Mouse (Mus musculus) forelimb bud, embryonic 11.5 days (tissue): ENCODE data around the gene Slc7a9.

Experiments used
- DNase-seq: peaks from one replicate; pipeline ENCODE4 v3.0.0-alpha.2; 2012; ENCODE audit warnings: low read depth, low spot score

The Slc7a9 gene

DNA sequence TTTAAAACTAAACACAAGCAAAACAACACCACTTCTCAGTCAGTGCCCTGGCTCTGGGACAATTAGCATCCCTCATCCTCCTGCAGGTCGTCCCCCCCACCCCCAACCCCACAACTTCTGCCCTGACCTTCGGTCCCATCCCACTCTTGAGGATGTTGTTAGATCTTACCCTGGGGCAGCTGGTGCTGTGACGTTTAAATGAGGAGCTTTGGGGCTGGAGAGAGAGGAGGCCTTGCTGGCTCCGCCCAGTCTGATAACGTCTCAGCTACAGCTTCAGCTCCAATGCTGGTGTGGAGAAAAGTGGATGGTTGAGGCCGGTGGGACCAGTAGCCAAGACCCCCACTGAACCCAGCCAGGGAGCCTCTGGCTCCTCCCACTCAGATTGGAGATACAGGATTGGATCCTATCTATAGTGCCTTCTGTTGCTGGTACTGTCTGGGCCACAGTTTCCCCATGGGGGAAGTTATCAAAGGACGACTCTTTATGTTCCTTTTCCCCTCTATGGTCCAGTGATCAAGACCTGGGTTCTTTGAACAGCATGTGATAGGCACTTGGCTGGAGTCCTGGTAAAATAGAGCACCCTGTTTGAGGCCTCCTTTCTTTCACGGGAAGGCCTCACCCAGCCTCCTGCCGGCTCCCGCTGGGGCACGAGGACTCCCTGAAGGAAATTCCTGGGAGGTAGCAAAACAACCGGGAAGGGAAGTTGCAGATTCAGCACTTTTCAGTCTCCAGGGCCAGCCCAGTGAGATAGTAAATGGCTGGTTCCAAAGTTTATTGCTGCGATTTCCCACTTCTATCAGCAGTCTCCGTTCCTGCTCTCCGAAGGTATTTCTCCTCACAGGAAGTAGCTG lies at the start of gene Slc7a9:
TSS of gene Slc7a9 (plus strand) at position 801 of the 851 bp plus-strand sequence.
- no peak for DNase-seq

DNA sequence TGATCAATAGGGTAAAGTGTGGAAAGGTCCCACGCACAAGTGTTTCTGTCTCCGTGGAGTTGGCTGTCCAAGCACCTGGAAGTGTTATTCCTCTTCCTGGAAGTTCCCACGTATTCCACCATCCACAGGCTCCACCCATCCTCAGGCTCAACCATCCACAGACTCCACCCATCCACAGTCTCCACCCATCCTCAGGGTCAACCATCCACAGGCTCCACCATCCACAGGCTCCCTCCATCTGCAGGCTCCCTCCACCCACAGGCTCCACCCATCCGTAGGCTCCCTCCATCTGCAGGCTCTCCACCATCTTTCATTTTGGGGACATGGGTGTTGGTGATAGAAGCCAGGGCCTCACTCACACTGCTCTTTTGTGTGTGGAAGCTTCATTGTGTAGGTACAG lies 47.4 kb upstream of the Slc7a9 start:
- DNase-seq = no peak

DNA sequence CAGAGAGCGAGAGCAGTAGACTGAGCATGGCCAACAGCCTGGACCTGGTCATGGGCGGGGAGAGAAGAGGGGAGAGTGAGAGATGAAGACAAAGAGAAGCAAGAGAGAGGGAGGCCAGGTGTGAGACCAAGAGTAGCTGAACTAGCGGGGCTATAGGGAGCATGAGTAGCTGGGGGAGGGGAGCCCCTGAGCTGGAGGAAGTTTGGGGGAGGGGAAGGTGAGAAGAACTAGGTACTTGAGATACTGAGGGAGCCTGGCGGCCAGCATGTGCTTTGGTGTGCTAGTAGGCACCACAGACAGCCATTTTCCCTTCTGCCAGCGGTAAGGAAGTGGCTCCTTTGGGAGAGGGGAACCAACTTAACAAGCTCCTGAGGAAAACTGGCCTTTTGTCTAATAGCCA lies 33.4 kb upstream of the Slc7a9 start:
- DNase-seq = no peak

DNA sequence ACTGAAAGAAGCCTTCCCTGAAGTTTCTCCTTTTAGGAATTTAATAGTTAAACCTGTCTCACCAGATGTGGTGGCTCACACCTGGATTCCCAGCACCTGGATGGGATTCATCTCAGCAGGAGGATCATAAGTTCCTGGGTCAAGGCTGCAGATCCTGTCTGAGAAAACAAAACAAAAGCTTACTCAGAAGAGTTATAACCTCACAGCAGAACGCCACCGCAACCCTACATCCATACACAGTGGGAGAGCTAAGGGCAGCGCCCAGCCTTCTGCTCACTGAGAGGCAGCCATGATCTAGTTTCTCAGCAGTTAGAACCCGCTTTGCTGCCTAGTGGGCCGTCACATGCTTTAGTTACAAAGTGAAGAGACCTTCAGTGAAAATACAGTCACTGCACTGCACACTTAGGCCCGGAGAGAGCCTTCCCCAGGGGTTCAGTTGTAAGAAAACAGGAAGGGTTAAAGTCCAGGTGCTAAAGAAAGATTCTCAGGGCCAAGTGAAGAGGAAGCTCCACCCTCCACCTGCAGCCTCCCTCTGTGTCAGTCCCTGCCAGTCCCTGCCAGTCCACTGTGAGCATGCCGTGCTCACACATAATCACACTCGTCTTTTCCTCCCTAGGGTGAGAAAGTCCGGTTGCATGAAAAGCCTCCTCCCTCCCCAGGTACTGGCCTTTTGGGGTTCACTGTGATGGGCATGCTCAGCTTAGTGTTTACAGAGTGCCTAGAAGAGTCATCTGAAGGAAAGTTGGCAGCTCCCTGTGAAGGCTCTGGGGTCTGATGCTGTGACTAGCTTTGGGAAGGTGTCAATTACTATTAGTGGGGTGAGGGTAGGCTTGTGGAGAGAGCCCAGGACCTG lies 32.6 kb upstream of the Slc7a9 start:
- no peak for DNase-seq

DNA sequence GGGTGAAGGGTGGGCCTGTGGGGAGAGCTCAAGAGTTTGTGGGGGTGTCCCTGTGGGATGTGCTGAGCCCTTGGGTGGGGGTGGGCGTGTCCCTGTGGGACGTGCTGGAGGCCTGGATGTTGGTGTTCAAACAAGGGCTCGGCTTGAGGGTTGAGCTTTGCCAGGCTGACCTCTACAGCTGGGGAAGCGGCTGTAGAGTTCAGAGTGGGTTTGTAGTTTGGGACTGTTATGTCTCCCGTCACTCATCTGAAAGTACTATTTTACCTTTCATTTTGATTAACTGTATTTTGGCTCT lies 32.0 kb upstream of the Slc7a9 start:
- DNase-seq = no peak

DNA sequence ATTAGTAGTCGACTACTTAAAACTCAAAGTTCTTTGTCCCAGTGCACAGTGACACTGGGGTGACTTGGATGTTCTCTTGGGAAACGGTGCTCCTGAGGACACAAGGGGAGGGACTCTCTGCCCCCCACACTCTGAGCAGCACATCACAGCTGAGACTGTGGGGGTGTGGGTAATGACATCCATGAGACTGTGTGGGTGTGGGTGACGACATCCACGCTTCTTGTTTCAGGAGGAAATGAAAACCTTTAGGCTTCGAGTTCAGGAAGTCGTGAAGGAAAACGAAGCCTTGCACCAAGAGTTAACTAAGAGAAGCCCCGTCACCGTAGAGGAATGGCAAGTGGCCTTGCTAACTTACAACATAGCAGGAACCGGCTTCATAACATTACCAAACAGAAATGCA lies 25.5 kb upstream of the Slc7a9 start:
- DNase-seq = no peak

DNA sequence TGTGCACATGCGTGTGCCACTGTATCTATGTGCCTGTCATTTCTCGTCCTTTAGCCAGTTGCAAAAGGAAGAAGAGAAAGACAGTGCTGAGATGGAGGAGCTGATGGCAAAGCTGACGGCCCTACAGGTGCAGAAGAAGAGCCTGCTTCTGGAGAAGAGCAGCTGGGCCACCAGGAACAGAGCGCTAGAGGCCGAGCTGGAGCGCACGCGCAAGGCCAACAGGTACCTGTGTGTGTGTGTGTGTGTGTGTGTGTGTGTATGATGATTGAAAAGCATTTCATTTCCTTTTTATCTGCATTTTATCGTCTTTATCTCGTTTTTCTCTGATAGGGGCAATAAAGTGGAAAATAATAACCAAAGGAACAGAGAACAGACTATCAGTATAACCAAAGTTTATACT lies 20.4 kb upstream of the Slc7a9 start:
- DNase-seq = no peak

DNA sequence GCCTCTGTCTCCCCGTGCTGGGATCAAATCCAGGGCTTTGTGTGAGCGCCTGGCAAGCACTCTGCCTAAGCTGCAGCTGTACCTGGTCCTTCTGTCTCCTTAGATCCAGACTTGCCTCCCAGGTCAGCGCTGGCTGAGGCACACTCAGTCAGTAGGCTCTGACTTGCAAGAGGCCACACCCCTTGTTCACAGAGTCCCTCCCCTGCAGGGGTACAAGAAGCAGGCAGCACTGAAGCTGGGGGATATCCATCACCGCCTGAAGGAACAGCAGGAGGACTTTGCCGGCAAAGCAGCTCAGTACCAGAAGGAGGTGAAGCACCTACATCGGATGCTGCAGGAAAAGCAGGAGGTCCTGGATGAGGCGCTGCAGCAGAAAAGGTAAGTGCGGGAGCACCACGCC lies 13.3 kb upstream of the Slc7a9 start:
- DNase-seq = no peak

DNA sequence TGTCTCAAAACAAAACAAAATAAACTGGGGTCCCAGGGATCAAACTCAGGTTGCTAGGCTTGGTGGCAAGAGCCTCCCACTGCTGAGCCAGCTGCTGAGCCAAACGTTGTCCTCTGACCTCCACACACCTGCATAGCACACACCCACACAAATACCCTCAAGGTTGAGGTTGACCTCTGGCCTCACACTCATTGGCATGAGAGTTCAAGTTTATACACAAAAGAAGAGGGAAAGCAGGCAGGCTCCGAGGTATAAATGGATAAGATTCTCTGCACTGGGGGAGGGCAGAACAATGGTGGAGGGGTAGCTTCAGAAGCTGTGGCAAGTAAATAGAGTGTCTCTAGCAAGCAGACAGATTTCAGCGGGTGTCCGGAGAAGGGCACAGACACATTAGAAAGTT lies 1.1 kb upstream of the Slc7a9 start:
- DNase-seq = no peak

DNA sequence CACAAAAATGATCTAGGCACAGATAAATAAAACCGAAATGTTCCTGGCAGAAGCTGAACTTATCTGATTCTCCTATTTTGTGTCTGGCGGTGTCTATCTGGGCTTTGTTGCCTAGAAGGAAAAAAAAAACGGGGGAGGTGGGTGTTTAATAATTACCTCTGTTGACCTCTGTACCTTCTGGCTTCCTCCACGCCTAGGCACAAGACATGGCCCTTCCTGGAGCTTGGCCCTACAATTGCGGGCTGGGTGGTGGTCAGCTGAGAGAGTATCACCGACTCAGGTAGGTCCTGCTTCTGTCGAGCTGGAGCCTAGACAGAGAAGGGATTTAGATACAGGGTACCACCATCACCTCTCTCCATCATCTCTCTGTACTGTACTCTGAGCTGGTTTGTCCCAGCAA lies 271 bp downstream of the Slc7a9 start:
- DNase-seq = no peak

DNA sequence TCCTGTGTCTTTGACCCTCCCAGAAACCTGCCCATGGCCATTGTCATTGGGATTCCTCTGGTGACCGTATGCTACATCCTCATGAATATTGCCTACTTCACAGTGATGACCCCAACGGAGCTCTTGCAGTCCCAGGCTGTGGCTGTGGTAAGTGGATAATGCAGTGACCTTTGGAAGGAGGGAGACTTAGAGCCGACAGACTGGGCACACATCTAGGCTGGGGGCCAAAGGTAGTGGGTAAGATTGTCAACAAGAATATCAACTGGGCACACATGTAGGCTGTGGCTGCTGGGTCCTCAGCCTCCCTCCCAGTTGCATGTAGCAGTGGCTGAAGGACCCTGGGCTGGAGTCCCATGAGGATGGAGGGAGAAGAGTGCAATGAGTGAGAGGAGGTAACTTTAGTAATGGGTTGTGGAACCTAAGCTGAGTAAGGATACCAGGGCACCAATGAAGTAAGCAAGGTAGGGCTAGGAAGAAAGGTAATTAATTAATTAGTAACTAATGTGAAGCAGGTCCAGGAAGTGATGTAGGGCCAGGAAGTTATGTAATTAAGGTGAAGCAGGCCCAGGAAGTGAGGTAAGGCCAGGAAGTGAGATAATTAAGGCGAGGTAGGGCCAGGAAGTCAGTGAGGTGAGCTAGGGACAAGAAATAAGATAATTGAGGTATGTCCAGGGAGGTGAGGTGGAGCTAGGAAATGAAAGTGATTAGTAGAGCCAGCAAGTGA lies 7.7 kb downstream of the Slc7a9 start:
- no peak for DNase-seq

DNA sequence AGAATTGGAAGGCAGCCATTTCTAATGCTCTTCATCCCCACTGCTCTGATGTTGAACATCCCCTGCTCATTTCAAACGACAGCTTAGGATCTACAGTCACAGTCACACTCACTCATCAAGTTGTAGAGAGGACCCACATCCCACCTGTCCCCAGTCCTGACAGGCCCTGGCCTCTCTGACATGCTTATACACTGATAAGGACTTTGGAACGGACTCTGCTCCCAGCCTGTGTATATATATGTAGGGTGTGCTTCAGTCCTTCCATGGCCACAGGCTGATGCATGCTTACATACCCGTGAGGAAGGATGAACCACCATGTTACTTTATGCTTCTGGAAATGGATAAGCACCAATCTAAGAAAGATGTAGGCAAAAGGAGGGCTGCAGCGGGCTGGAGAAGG lies 12.4 kb downstream of the Slc7a9 start:
- no peak for DNase-seq

DNA sequence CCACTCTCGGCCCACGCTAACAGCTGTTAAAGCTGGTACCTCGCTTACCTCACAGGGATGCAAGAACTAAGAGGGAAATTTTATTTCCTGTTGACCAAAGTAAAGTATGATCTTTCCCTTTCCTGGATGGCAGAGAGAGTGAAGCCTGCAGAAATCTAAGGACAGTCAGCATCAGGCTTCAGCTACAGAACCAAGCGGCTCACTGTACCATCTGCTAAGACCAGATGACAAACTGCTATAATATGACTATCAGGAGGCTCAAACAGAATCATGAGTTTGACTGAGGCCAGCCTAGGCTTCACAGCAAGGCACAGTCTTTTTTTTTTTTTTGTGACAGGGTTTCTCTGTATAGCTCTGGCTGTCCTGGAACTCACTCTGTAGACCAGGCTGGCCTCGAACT lies 16.4 kb downstream of the Slc7a9 start:
- DNase-seq = no peak

DNA sequence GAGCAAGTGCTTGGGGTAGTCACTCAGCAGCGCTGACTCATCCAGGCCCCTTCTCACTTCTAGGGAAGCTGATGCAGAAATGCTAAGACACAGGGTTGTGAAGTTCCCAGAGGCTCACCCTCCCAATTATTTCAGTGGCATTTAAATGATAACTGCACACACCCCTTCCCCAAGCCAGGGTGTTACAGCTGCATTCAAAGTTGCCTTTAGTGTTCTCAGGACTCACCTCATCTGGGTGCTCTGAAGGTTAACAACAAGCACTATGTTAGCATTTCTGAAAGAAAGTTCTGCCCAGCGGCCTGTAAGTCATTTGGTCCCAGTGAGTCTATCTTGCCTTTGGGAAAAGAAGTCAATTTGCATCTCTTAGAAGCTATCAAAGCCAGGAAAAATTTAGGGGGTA lies 19.3 kb downstream of the Slc7a9 start:
- no peak for DNase-seq

DNA sequence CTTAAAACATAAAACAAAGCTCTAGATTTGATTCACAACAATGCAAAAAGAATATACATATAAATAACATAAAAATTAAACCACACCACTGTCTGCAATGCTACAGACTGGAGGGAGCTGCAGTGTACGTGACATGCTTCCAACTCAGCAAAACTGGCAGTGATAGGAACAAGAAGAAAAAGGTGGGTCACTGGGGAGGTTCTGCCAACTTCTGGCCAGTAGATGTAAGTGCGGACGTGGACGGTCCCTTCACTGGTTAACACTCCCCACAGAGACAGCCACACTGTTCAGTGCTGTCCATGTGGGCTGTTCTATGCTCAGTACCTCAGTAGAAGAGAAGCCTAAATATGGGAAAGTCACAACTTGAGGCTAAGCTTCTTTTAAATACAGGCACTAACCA lies 22.2 kb downstream of the Slc7a9 start:
- DNase-seq = no peak

DNA sequence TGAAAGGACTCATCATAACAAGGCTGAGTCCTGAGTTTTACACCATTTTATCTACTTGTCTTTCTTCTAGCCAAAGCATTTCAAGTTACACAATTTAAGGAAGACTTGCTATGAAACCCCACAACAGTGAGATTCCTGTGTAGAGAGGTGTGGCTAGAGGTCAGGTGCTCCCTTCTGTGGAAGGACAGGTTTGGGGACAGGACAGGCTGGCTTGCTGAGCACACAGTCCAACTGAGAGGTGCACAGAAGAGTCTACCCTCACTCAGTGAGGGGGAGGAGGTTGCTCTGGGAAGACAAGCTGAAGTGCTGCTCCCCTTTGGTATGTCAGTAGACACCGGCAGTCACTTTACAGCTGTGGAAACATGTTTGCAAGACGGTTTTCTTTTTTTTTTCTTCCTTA lies 27.9 kb downstream of the Slc7a9 start:
- no peak for DNase-seq

DNA sequence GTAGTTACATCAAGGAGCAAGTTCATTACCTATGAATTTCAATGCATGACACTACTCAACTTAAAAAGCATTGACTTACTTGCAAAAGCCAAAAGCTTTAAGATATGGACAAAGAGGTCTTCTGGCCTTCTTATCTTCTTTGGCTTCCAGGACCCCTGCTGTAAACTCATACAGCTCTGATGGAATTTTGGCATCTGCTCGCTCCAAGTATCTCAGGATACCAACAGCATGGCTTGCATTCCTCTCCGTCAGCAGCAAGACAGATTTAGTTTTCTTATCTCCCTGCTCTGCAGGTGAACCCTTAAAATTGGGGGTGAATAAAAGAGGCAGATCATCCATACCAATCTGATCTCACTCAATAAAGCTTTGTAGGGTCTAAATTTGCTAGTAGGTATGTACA lies 36.5 kb downstream of the Slc7a9 start:
- DNase-seq = no peak

DNA sequence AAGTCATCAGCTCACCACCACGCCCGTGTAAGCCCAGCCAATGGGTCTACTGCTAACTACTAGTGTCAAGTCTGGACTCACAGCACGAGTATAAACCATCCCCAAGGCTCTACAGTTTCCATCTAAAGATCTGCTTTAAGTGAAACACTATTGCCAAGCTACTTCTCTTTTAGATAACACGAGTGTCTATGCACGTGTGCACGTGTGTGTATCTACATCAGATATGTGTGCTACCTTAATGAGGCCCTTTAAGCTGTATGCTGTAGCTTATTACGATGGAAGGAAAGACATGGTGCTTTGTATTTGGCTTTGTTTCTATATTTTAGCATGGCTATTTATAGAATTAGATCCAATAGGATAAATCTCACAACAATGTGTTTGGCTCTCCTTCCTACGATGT lies 38.0 kb downstream of the Slc7a9 start:
- DNase-seq = no peak

DNA sequence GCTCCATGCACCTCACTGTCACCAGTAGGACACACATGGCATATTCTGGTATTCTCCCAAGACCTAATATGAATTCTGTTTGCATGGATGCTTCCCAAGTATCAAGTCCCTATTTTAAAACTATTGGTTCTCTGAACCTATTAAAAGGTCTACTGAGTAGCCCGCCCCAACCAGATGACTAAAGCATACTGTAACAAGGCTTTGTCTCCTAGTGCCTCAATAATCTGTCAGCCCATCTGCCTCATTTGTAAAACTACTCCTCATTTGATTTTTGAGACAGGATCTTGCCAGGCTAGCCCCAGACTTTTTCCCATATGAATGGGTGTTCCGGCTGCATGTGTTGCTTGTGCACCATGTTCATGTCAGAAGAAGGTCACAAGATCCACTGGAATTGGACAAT lies 41.6 kb downstream of the Slc7a9 start:
- no peak for DNase-seq

DNA sequence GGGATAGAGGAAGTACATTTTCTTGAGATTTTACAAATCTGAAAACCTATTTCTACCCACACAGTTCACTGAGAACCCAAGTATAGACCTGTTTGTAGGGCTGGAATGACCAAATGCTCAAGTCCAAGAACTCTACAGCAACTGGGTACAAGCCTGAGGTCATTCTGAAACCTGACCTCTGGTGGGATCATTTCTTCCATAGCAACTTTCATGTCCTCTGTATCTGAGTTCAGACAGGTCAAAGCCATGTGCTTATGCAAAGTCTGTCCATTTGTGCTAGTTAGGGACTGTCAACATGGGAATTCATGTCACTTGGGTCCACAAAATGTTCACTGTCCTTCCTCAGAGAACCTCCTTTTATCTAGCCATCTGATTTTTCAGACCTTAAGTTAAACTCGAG lies 42.4 kb downstream of the Slc7a9 start:
- no peak for DNase-seq

DNA sequence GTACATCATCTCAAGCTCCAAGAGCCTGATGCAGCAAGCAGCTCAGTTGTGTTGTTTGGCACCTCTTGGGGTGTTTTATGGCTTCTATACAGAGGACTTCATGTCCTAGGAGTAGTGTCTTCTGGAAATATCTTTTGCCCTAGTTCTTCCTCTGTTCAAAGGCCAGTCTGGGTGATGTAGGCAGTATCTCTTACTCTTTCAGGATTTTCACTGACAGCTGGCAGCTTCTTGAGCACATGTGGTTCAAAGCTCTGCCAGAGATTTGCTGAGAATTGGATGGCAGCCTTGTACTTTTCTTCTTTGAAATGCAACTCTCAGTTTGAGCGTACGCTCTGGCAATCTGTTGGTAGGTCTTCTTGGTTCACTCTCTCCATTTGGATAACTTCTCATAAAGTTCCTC lies 48.9 kb downstream of the Slc7a9 start:
- DNase-seq = no peak

DNA sequence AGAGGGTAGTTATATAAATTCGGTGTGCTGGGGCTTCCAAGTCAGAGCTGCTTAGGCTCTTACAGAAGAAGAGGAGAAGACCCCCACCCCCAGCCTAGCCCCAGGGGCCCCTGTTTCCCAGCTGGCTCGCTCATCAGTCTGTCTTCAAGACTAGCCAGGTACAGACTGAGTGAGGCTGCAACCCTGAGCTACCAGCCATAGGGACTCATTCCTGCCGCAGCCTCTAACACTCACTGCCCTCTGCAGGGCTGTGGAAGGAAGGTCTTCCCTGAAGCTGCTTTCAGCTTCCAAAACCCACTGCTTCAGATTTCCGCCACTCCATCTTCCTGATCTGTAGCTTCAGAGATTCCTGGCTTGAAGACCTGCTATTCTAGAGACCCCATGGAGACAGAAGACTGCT lies 53.4 kb downstream of the Slc7a9 start:
- DNase-seq = peak; percentile 20
